Mouse (Mus musculus): ENCODE results near the gene Gdf5.
A peak's percentile ranks its signal among the peaks of the same experiment; 100 is the strongest.
"Not testable (repeated sequence)": the region's sequence is repeated elsewhere in the genome, so short reads cannot be mapped to it uniquely, and the experiment has no call there.

Gdf5 gene

GRCm38 (mm10) chr2:155941697-155942442 is 3.3 kb downstream of the Gdf5 start:
- no peak for DNase-seq (ENCODE audit: low spot score)

GRCm38 (mm10) chr2:155940681-155941080 is 4.5 kb downstream of the Gdf5 start, which contains the start of gene Gm15557:
Gm15557 (plus strand) TSS chr2:155940728.
- DNase-seq (ENCODE audit: low spot score): no peak

- DNase-seq (ENCODE audit: low spot score): no peak
Measured at GRCm38 (mm10) chr2:155939897-155940529, 5.2 kb downstream of the Gdf5 start.

GRCm38 (mm10) chr2:155929531-155930442 is 15.4 kb downstream of the Gdf5 start, which contains the start of gene Uqcc1:
Uqcc1 (minus strand) TSS chr2:155930310.
- peak; percentile 95 for DNase-seq (ENCODE audit: low spot score)

- DNase-seq (ENCODE audit: low spot score): no peak
Measured at GRCm38 (mm10) chr2:155928711-155929345, 16.3 kb downstream of the Gdf5 start.

GRCm38 (mm10) chr2:155925213-155925612 is 20.0 kb downstream of the Gdf5 start:
- DNase-seq (ENCODE audit: low spot score): not testable (repeated sequence)

GRCm38 (mm10) chr2:155923143-155923542 is 22.0 kb downstream of the Gdf5 start:
- DNase-seq (ENCODE audit: low spot score): no peak

GRCm38 (mm10) chr2:155914684-155915083 is 30.5 kb downstream of the Gdf5 start:
- no peak for DNase-seq (ENCODE audit: low spot score)

- DNase-seq (ENCODE audit: low spot score): peak; percentile 32
Measured at GRCm38 (mm10) chr2:155903632-155904008, 41.5 kb downstream of the Gdf5 start.

- no peak for DNase-seq (ENCODE audit: low spot score)
Measured at GRCm38 (mm10) chr2:155902989-155903631, 42.1 kb downstream of the Gdf5 start.

- DNase-seq (ENCODE audit: low spot score): peak; percentile 31
Measured at GRCm38 (mm10) chr2:155895046-155895735, 50.0 kb downstream of the Gdf5 start.

GRCm38 (mm10) chr2:155894307-155895045 is 50.7 kb downstream of the Gdf5 start:
- DNase-seq (ENCODE audit: low spot score): no peak

Measured in yolk sac, embryonic 10.5 days (tissue).